Mouse (Mus musculus): ENCODE measurements around the gene Dnah7a.
"Not testable (repeated sequence)": the region's sequence is repeated elsewhere in the genome, so short reads cannot be mapped to it uniquely, and the experiment has no call there.

Gene Dnah7a

DNA sequence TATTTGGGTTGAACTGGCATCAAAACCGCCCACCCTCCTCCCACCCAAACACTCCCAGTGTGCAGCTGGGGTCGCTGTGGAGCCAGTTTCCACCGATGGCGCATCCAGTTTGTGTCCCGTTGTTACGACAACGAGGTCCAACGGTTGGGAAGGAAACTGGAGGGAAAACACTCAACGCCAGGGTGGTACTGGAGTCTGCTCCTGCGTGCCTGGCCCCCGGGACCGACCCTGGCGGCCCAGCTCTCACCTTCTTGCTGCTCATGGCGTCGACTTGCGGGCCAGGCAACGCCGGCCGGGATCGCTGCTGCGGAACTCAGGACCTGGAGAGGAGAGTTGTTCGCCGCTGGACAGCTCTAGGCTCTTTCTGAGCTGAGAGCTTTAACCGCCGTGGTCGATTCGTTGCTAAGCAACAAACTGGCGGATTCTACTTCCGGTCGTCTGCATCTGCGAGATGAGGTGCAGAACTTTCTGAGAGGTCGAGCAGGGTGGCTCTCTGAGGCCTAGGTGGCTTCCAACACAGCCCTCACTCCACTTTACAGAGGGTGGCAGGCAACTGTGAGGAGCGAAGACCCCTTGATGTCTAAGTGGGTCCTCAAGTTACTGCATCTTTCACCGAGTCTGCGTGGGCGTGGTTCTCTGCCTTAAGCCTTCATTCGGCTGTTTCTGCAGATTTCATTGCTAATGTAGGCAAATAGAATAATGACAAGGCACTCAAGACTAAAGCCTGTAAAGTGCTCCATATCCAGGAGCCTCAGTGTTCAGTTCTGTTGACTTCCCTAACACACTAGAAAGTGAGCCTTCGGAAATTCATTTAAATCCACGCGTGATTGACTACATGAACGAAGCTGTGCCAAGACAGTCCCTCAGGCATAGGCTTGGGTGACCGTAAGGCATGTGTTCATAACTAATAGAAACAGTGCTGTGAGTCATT is at the start of gene Dnah7a:
Gene Dnah7a (minus strand): TSS at position 354 of the 931 bp plus-strand sequence.
- DNase-seq (ENCODE audit: low spot score) = peak; percentile 18

DNA sequence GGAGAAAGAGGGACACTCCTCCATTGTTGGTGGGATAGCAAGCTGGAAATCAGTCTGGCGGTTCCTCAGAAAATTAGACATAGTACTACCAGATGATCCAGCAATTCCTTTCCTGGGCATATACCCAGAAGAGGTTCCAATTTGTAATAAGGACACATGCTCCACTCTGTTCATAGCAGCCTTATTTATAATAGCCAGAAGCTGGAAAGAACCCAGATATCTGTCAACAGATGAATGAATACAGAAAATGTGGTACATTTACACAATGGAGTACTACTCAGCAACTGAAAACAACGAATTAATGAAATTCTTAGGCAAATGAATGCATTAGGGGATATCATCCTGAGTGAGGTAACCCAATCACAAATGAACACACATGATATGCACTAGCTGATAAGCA is 46.9 kb upstream of the Dnah7a start:
- DNase-seq (ENCODE audit: low spot score) = not testable (repeated sequence)

DNA sequence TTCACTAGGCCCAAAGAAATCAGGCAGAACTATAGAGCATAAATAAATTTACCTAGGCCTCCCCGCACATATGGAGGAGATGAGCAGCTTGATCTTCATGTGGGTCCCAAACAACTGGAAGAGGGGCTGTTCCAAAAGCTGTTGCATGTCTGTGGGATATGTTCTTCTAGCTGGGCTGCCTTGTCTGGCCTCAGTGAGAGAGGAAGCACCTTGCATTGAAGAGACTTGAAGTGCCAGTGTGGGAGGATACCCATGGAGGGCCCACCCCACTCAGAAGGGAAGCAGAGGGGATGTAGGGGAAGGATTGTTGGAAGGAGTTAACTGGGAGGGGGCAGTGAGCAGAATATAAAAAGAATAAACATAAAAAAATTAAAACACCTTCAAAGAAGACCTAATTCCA is 44.6 kb upstream of the Dnah7a start:
- no peak for DNase-seq (ENCODE audit: low spot score)

DNA sequence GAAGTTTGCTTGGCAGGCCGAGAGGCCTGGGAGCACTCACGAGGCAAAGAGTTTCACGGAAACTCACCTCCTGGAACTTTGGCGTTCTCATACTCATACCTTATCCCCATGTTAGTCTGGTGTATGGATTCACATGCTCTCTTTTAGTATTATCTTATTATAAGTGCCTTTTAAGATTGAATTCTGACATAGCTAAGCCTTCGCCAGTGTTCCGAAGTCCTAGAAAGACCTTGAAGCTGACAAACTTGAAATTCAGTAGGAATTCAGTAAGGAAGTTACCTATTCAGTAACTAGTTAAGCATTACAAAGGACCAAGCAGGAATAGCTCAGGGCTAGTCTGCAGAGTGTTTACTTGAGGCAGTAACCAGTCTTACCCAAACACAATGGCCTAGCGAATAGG is 44.1 kb upstream of the Dnah7a start:
- DNase-seq (ENCODE audit: low spot score) = not testable (repeated sequence)

DNA sequence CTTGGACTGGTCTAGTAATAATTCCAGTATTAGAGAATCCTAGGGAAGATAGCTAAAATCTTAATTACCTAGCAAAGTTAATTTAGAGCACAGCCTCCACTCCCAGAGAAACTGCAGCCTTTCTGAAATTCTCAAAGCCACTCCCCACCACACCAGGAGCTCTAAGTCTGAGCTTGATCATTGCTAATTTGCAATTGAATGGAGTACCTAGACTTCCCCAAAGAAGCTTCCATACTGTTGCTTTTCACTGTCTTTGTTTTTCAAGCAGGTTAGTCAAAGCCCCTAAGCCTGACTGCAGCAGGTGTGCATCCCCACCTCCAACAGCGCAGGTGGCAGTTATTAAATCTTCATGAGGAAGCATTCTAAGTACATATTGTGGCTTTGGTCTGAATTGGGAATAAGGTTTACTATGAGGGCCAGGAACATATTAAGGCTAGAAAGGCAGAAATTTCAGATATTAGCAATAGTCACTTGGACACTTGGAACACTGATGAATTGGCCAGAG is 43.3 kb upstream of the Dnah7a start:
- not testable (repeated sequence) for DNase-seq (ENCODE audit: low spot score)

DNA sequence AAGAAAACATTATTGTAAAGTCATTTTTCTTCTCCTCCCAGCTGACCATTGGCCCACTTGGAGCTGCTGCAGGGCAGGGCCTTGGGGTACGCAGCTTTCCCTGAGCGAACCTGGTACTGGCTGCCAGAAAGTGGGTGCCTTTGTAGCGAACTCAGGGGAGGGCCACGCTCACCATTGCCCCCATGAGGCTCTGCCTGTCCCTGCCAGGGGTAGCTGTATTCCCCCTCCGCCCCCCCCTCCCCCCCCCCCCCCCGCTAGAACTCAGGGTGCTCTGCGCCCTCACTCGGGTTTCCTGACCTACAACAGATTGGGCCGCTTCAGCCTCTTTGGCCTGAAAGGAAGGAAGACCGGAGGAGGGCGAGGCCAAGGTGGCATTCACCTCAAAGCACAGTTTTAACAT is 42.0 kb upstream of the Dnah7a start:
- DNase-seq (ENCODE audit: low spot score) = no peak

DNA sequence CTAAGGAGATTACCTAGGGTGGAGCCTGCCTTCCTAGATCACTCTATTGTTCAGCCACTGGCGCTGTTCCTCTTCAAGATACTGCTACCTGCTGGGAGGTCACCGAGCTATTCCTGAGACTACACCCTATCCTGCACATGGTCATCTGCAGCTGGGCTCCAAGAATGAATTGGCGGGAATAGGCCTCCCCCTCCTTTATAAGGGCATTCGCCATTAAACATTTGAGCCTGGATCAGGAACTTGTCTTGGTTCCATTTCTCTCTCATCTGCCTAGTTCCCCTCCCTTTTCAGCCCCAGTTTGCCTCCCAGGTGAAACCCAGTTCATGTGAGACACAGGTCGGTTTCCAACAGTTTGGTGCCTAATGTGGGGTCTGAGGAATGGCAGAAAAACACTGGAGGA is 39.4 kb upstream of the Dnah7a start:
- DNase-seq (ENCODE audit: low spot score) = no peak

DNA sequence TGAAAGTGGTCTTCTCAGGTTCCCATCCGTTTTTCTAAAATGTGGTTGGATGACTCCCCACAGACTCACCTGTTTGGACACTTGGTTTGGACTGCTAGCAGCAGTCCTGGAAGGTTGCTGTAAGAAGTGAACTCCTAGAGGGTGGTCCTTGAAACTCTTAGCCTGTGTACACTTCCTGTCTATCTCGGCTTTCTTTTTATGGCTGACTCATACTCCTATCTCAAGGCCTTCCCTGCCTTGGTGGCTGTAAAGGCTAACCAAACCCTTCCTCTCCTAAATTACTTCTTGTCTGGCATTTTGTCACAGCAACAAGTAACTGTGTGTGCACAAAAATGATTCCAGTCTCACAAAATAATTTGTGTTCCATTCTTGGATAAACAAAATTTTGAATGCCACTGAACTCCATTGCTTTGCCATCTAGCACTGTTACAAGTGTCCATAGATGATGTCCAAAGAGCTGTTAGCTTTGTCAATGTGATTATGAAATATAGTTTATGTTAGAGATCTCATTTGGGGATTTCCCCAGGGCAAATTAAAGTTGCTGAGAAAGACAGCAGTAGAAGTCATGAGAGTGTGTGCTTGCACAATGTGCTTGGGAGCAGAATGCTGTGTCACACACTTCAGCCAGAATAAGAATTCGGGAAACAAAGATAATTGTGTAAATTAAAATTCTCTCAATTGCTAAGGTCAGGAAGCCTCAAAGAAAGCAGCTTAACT is 35.3 kb upstream of the Dnah7a start:
- no peak for DNase-seq (ENCODE audit: low spot score)

DNA sequence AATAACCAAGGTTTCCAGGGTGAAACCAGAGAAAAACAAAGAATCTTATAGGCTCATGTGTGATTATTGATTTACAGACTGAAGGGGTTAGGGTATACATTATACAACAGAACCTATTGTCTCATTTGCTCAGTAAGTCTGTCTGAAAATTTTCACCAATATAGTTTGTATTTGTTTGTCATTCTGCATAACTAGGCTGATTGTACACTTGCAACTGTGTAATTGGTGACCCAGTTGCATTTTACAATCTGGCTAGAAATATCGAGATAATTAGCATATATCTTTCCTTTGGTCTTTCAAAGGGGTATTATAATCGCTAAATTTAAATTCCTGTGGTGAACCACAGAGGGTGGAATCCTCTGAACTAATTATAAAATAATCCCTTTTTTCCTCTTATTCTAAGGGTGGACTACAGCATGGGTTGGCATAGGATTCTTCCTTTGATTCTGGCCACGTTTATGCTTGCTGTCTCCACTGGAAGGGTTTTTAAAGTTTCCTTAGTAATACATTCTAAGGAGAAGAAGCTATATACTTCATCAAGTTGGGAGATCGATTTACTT is 34.3 kb upstream of the Dnah7a start:
- DNase-seq (ENCODE audit: low spot score) = no peak

DNA sequence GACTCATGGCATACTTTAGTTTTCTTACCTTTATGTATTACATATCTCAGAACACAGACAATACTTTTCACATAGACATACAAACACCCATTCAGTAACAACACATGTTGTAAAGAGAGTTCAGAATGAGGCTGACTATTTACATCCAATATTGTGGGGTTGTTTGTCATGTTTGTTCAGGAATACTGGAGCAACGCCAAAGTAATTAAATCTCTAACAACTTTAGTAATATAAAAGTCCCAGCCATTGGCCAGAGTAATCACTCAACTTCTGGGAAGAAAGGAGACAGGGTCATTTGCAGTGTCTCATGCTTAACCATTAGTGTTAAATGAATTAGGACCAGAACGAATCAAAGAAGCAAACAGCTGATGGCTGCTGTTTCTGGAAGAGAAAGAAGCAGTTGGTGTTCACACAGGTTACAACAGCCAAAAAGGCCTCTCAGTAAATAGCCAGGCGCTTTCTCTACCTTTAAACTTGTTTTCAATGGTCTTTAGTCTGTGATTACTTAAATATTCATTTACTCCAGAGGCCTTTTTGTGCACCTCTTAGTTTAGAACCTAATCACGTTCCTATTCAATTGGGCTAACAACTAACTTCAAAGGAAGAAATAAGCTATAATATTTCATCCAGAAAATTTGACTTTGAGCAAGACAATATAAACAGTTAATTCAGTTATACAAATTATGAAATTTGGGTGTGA is 33.6 kb upstream of the Dnah7a start:
- DNase-seq (ENCODE audit: low spot score) = not testable (repeated sequence)

DNA sequence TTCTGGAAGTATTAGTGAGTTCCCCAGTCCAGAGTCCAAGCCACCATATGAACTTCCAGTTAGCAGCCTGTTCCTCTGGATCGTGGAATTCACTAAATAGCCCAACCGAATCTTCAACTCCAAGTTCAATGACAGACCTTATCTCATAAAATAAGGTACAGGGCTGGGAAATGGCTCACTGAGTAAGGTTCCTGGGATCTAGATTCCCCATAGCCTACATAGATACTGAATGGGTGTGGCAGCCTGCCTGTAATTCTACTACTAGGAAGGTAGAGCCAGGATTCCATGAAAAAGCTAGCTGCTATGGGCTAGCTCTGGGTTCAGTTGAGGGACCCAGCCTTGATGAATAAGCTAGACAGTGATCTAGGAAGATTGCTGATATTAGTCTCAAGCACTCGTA is 30.0 kb upstream of the Dnah7a start:
- DNase-seq (ENCODE audit: low spot score) = no peak

DNA sequence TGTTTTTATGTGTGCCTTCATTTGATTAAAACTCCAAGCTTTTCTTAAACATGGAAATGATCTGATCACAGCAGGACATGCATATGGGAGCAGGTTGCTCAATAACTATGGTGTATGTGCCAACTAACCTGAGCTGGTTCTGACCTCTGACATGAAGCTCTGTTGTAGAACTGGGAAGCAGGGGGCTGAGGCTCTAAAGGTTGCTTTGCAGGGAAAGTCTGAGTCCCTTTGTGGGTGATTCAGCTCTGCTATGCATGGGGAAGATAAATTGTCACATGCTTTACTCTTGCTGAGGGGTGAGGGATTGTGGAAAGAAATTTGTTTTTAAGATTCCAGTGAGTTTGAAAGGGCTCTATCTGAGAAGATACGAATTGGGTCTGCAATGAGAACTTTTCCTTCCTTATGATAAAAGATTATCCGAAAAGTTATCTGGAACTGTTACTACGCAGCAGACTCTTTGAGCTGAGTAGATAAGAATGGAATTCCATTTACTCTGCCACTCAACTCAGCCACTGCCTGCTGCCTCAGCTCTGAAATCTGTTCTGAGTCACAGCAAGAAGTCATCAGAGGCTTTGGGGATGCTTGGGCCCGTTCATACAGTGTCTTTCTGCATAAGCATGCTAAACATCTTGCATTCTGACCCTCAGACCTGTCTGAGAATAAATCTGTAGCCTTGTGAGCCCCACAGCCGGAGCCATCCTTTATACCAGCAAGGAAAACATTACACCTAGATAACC is 22.1 kb upstream of the Dnah7a start:
- no peak for DNase-seq (ENCODE audit: low spot score)

DNA sequence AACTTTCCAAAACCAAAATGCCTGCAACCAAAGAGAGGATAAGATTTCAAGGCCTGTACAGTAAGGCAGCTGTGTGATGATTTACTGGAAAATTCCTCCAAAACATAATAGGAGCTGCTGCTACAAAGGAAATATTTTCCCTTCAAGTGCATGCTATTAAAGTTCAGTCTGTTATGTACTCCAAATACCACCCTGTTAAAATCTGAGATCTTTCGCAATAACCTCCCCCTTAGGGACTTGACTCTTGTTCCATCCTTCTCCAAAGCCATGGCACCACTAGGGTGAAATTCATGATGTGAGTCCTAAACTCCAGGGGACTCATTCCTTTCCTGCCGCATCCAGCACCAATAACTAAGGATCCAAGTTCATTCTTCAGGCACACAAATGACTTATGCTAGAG is 20.3 kb upstream of the Dnah7a start:
- DNase-seq (ENCODE audit: low spot score) = no peak

DNA sequence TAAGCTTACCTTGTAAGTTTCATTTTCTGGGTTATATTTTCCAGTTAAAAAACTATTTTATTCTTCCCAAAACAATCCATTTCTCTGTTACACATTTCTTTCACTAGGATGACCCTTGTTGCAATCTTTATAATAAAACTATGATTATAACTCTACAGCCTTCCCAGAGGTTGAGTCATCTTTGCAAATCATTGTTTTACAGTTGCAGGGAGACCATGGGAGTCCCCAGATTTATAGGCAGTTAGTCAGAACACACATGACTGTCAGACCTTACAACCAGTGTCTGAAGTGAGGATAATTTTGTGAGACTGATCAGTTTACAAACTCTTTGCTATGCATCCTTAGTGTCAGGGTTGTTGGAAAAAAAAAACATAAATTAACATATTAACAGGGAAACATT is 14.8 kb upstream of the Dnah7a start:
- DNase-seq (ENCODE audit: low spot score) = no peak

DNA sequence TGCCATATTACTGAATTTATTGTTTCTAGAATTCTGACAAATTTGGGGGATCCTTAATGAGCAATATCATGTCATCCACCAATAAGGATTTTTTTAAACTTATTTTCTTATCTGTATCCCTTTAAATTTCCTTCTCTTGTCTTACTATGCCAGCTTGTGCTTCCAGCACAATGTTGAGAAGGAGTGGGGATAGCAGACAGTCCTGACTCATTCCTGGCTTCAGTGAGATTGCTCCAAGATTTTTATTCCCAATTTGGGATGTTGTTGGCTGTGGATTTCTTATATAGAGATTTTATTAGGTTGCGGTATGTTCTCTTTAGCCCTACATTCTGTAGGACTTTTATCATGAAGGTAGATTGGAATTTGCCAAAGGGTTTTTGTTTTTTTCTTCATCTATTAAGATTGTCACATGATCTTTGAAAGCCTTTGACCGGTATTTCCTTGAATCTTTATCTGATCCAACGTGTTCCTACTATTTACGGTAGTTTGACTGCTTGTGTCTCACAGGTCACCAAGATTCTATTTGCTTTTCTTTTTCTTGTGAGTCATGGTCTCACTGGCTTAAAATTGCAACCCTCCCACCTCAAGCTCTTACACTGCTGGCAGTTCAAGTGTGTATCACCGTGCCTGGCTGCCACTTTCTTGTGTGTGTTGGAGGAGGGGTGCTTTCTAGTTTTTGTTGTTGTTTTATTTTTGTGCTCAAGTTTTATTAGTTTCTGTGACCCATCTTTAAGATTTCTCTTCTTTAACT is 14.2 kb upstream of the Dnah7a start:
- no peak for DNase-seq (ENCODE audit: low spot score)

DNA sequence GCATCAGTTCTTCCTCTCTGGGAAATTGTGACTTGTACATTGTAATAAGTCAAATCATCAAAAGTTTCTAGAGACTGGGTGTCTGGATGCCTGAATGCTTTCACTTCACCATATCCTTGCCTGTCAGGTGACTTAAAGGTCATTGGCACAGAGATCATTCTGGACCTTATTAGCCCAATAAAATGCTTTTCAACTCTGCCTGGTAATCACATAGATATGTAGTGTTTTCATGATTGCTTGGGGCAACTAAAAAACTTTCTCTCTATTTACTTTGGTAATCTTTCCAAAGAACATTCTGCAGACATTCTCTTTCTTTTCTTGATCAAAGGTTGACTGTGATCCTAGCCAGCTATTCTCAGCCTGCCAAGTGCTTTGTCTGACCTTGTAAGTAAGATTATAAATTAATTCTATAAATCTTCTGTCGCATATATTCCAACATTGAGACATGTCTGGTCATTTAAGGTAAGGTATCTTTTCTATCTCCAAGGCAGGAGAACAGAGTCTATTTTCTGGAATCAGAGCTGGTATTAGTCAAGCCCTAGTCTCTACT is 9.5 kb upstream of the Dnah7a start:
- no peak for DNase-seq (ENCODE audit: low spot score)

DNA sequence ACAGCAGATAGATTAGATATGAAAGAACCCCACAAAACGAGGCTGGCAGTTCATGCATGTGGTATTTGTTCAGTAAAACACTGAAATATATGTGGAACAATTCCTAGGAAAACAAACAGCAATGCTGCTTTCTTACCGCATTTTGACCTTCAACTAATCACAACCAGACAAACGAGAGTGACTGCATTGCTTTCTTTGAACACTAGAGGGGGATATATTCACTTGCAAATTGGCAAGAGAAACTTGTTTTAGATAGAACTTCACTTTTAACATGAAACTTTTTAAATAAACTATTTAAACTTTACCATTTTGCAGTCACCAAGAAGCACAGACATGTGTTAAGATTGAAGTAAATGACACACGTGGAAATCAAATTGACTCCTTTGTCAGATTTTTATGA is 8.9 kb upstream of the Dnah7a start:
- DNase-seq (ENCODE audit: low spot score) = peak; percentile 57

DNA sequence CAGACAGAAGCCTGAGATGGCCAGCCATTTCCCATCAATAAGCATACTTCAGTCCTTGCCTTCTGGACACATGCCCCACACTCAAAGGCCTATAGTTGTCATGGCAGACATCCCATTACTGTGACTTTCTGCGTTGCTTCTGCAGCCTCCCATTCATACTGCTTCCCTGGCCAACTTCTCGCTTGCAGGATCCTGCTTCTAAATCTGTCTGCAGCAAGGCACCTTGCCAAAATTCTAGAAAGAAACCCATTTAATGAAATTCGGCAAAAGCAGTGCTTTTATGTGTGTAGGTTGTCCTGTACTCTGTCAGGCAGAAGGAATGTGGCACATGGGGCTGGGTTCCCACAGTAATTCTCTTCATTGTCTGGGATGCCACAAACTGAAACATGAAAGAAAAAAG is 6.8 kb upstream of the Dnah7a start:
- DNase-seq (ENCODE audit: low spot score) = peak; percentile 36

DNA sequence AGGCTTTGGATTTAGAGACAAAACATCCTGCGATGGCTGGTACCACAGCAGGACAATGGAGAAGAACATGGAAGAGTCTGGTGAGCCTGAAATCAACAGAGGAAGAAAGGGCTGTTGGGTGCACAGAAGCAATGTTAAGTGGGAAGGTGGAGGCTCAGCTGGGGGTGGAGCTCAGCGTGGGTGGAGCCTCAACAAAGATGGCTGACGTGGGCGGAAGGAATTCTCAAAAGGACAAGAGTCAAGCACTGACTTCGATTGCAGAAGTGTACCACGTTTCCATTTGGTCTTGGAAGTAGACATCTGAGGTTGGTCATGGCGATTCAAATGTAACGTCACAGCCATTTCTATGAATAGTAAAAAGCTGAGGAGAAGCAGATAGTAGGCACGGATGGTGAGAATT is 4.5 kb upstream of the Dnah7a start:
- no peak for DNase-seq (ENCODE audit: low spot score)

DNA sequence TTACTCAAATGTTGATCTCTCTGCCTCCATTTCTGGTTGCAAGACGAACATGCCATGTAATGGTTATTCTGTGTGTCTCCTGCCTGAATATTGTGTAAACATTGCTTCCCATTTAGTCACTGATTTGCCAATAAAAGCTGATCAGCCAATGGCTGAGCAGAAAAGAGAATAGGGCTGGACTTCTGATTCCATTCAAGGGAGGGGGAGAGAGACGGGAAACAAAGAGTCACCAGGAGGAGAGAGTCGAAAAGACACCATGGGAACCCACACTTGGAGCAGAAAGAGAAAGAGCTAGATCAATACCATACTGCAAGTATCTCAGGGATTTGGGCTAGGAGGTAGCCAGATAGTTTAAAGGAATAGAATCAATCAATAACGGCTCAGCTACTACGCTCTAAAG is 3.0 kb upstream of the Dnah7a start:
- DNase-seq (ENCODE audit: low spot score) = not testable (repeated sequence)
